Mouse (Mus musculus) kidney, adult 2 months (tissue): ENCODE measurements around the gene Dkkl1.

Experiments used
- CTCF ChIP-seq: fragments of 200-500 bp; conservative IDR thresholded peaks from 2 replicates; pipeline ENCODE4 v1.5.1; 2011; ENCODE audit warnings: low read depth, mild to moderate bottlenecking, control low read depth, low read length, moderate library complexity, mixed read lengths; ENCODE audit not compliant: insufficient read depth, insufficient read length
- POLR2A ChIP-seq: fragments of 200-500 bp; IDR thresholded peaks from one replicate; pipeline ENCODE4 v1.6.1; 2011; ENCODE audit warnings: low read depth, low read length, control low read depth

- TF ChIP-seq CTCF, result no peak
- TF ChIP-seq POLR2A, result no peak
Measured at GRCm38 (mm10) chr7:45216442-45217183, 4.7 kb upstream of the Dkkl1 start.
